Comparison of ENCODE assay signal across 20 mouse cellular contexts in genomic region chr2:27163851-27164250, GRCm38 (mm10). TPM values are rescaled to one million over a fixed set of nuclear protein-coding genes. Genes with fewer than 3 reads are reported as not detected.
DNase-seq lines count a peak whose midpoint lies in the region; ATAC-seq lines count a peak whose summit lies in the region.
"Had no signal": no experiment of that assay in that cellular context is flagged by ENCODE, and none has a peak within 500 bp of the region (broad histone marks: within the 10 kb centered on the region; RNA-seq: fewer than 3 reads in every experiment).

No protein-coding gene starts in this region.

- DNase-seq in layer of hippocampus, adult 11-12 months (ENCODE audit: low spot score): peak; percentile 62
- DNase-seq in layer of hippocampus, adult 9-10 months (ENCODE audit: low spot score): no peak
- peak; percentile 45 to 55 for DNase-seq in left cerebral cortex, adult 18-20 months (ENCODE audit: low spot score in 2 of 2)
- DNase-seq in right cerebral cortex, adult 18-20 months: peak; percentile 46
- peak; percentile 86 for DNase-seq in telencephalon, adult 2 months (ENCODE audit: low read depth, low spot score)
- DNase-seq in adrenal gland, adult 8-10 months: no peak
- no peak for DNase-seq in spleen, postnatal 36 days (ENCODE audit: low spot score in 2 of 2)
- DNase-seq: cerebellum, adult 2 months; cerebellum, postnatal 36 days; gastrocnemius, postnatal 14 days; kidney, adult 2 months; lung, embryonic 14.5 days; lung, postnatal 4 days; thymus, adult 2 months had no signal

- ATAC-seq in activated CD4-positive, CD25-positive, alpha-beta regulatory T cell, adult 4 months: no peak
- ATAC-seq: forebrain, embryonic 13.5 days; midbrain, embryonic 16.5 days had no signal

RNA-seq across cellular contexts. Expression of gene Dbh, which starts 1.2 kb away (rescaled TPM):
- under 1 TPM; 0.23 to 0.26 TPM for total RNA-seq in left cerebral cortex, adult 18-20 months (2021)
- 100 to 1,000 TPM; 394 to 536 (median 504) TPM for total RNA-seq in adrenal gland, adult 8-10 months (2022)
- not detected for polyA plus RNA-seq in activated CD4-positive, CD25-positive, alpha-beta regulatory T cell, adult 4 months (2017; shearing (Covaris generic))
- total RNA-seq: hematopoietic stem cell, adult 5-6 weeks had no signal
- polyA plus RNA-seq: forebrain, embryonic 13.5 days; liver, embryonic 14.5 days had no signal

RNA-seq across cellular contexts. Expression of gene Fam163b, which starts 21.6 kb away (rescaled TPM):
- total RNA-seq in left cerebral cortex, adult 18-20 months (2021): 100 to 1,000 TPM in 1 of 2 experiments, 10 to 100 TPM in 1; 98.9 to 107 TPM
- total RNA-seq in adrenal gland, adult 8-10 months (2022): 1 to 10 TPM; 2.5 to 4.4 (median 3.5) TPM
- not detected for polyA plus RNA-seq in activated CD4-positive, CD25-positive, alpha-beta regulatory T cell, adult 4 months (2017; shearing (Covaris generic))
- total RNA-seq: hematopoietic stem cell, adult 5-6 weeks had no signal
- polyA plus RNA-seq: kidney, postnatal 0 days had no signal

Comparison
In these comparisons a context has a peak if more than half of its experiments do, and no peak if none do; other contexts are left out.
1. DNase-seq: peak in layer of hippocampus, adult 11-12 months (single experiment), left cerebral cortex, adult 18-20 months (2 of 2), right cerebral cortex, adult 18-20 months (single experiment) and telencephalon, adult 2 months (single experiment); none in layer of hippocampus, adult 9-10 months (single experiment), adrenal gland, adult 8-10 months (single experiment) and spleen, postnatal 36 days (0 of 2).
2. RNA of gene Dbh, which starts 1.2 kb away (total RNA-seq): 394 to 536 TPM in adrenal gland, adult 8-10 months; 0.23 to 0.26 TPM in left cerebral cortex, adult 18-20 months; every median in the first group is over 100 times any median in the second.
3. RNA of gene Fam163b, which starts 21.6 kb away (total RNA-seq): 98.9 to 107 TPM in left cerebral cortex, adult 18-20 months; 2.5 to 4.4 TPM in adrenal gland, adult 8-10 months; every median in the first group is over 10 times any median in the second.